Mouse (Mus musculus) spleen, adult 12 weeks (tissue): ENCODE measurements at regions not wholly inside any gene's neighbourhood (a gene's known extent, or its start where the extent isn't known, plus 50 kb on each side); places are given as distances from the start of the nearest gene placed in this dataset.

Source experiments
- DNase-seq: peaks from one replicate; pipeline ENCODE4 v3.0.0; 2022; ENCODE audit warnings: low spot score

GRCm38 (mm10) chr1:73726658-73727057 lies 397.6 kb downstream of the Tns1 start:
- DNase-seq = no peak

GRCm38 (mm10) chr1:73725486-73725885 lies 398.8 kb downstream of the Tns1 start:
- DNase-seq = no peak

- no peak for DNase-seq
These were observed 399.7 kb downstream of the Tns1 start for GRCm38 (mm10) chr1:73724551-73724950.

GRCm38 (mm10) chr1:73721486-73722225 lies 402.6 kb downstream of the Tns1 start:
- DNase-seq = no peak

- DNase-seq = no peak
These were observed 405.8 kb downstream of the Tns1 start for GRCm38 (mm10) chr1:73718421-73718820.

GRCm38 (mm10) chr1:73717401-73717800 lies 406.8 kb downstream of the Tns1 start:
- no peak for DNase-seq

GRCm38 (mm10) chr1:73716901-73717300 lies 407.3 kb downstream of the Tns1 start:
- DNase-seq = no peak

- DNase-seq = no peak
These were observed 408.7 kb downstream of the Tns1 start for GRCm38 (mm10) chr1:73715571-73715970.

- no peak for DNase-seq
These were observed 421.8 kb downstream of the Tns1 start for GRCm38 (mm10) chr1:73702428-73702842.

GRCm38 (mm10) chr1:73693537-73693936 lies 430.7 kb downstream of the Tns1 start:
- no peak for DNase-seq

GRCm38 (mm10) chr1:73685734-73686133 lies 438.5 kb downstream of the Tns1 start:
- no peak for DNase-seq

GRCm38 (mm10) chr1:73685066-73685465 lies 439.2 kb downstream of the Tns1 start:
- no peak for DNase-seq

GRCm38 (mm10) chr1:73684166-73684565 lies 440.1 kb downstream of the Tns1 start:
- DNase-seq = no peak

- no peak for DNase-seq
These were observed 440.9 kb downstream of the Tns1 start for GRCm38 (mm10) chr1:73683132-73683888.

GRCm38 (mm10) chr1:73681697-73682096 lies 442.6 kb downstream of the Tns1 start:
- DNase-seq = no peak

- DNase-seq = no peak
These were observed 443.4 kb downstream of the Tns1 start for GRCm38 (mm10) chr1:73680829-73681228.

- no peak for DNase-seq
These were observed 450.4 kb downstream of the Tns1 start for GRCm38 (mm10) chr1:73673851-73674235.

GRCm38 (mm10) chr1:73673191-73673850 lies 450.9 kb downstream of the Tns1 start:
- DNase-seq = no peak

- DNase-seq = no peak
These were observed 452.0 kb downstream of the Tns1 start for GRCm38 (mm10) chr1:73672239-73672638.

GRCm38 (mm10) chr1:73668691-73669090 lies 455.6 kb downstream of the Tns1 start:
- no peak for DNase-seq

GRCm38 (mm10) chr1:73663546-73663945 lies 460.7 kb downstream of the Tns1 start:
- no peak for DNase-seq

GRCm38 (mm10) chr1:73645011-73645410 lies 479.2 kb downstream of the Tns1 start:
- no peak for DNase-seq

- DNase-seq = no peak
These were observed 479.9 kb downstream of the Tns1 start for GRCm38 (mm10) chr1:73644394-73644793.
